Mouse (Mus musculus) C2C12 (cell line): ENCODE data around the gene Pkdcc. TPM values are rescaled to one million over a fixed set of nuclear protein-coding genes. Genes with fewer than 3 reads are reported as not detected.

ENCODE experiments used
- H3K27me3 ChIP-seq: one replicate; pipeline ENCODE4 v1.6.1; 2011; ENCODE audit not compliant: control insufficient read depth, insufficient read depth, insufficient read length
- H3K36me3 ChIP-seq: one replicate; pipeline ENCODE4 v1.6.1; 2011; ENCODE audit not compliant: control insufficient read depth, insufficient read depth
- H3K4me3 ChIP-seq: one replicate; pipeline ENCODE4 v1.5.1; 2011; ENCODE audit warnings: mild to moderate bottlenecking, control low read depth; ENCODE audit not compliant: poor library complexity, insufficient read depth, severe bottlenecking
- H3K79me2 ChIP-seq: one replicate; pipeline ENCODE4 v1.6.1; 2011; ENCODE audit not compliant: control insufficient read depth, insufficient read depth
- H3K79me3 ChIP-seq: one replicate; pipeline ENCODE4 v1.6.1; 2011; ENCODE audit warnings: low read depth, control low read depth
- H3ac ChIP-seq: one replicate; pipeline ENCODE3; 2011; ENCODE audit warnings: low read depth; ENCODE audit not compliant: control insufficient read depth, insufficient read length
- CEBPB ChIP-seq: IDR thresholded peaks from one replicate; pipeline ENCODE4 v1.6.1; 2011; ENCODE audit warnings: low read depth, mild to moderate bottlenecking, control low read depth, moderate library complexity
- CTCF ChIP-seq: IDR thresholded peaks from one replicate; pipeline ENCODE4 v1.5.1; 2011; ENCODE audit not compliant: control insufficient read depth, insufficient read depth, insufficient read length
- FOSL1 ChIP-seq: IDR thresholded peaks from one replicate; pipeline ENCODE4 v1.8.0; 2011; ENCODE audit warnings: mild to moderate bottlenecking, low read length; ENCODE audit not compliant: poor library complexity, insufficient read depth, severe bottlenecking
- MAX ChIP-seq: IDR thresholded peaks from one replicate; pipeline ENCODE4 v1.6.1; 2011; ENCODE audit warnings: mild to moderate bottlenecking, control low read depth
- MYOD1 ChIP-seq: IDR thresholded peaks from one replicate; pipeline ENCODE4 v1.6.1; 2011; ENCODE audit warnings: low read depth; ENCODE audit not compliant: control insufficient read depth, insufficient read length
- MYOG ChIP-seq: IDR thresholded peaks from one replicate; pipeline ENCODE4 v1.6.1; 2011; ENCODE audit not compliant: control insufficient read depth, insufficient read length; ENCODE audit errors: extremely low read depth
- USF1 ChIP-seq: IDR thresholded peaks from one replicate; pipeline ENCODE4 v1.6.1; 2011; ENCODE audit warnings: low read depth, mild to moderate bottlenecking, control low read depth, moderate library complexity
- polyA plus RNA-seq: library from polyadenylated mRNA; unstranded; fragments of >200 nt; fragmentation: generic; extraction: Trizol; gene quantifications from one replicate; pipeline ENCODE4 v1.2.1, GENCODE M21; 2012; ENCODE audit warnings: missing spikeins

Pkdcc gene
- polyA plus RNA-seq, 1 experiment, result 4.6 TPM

DNA sequence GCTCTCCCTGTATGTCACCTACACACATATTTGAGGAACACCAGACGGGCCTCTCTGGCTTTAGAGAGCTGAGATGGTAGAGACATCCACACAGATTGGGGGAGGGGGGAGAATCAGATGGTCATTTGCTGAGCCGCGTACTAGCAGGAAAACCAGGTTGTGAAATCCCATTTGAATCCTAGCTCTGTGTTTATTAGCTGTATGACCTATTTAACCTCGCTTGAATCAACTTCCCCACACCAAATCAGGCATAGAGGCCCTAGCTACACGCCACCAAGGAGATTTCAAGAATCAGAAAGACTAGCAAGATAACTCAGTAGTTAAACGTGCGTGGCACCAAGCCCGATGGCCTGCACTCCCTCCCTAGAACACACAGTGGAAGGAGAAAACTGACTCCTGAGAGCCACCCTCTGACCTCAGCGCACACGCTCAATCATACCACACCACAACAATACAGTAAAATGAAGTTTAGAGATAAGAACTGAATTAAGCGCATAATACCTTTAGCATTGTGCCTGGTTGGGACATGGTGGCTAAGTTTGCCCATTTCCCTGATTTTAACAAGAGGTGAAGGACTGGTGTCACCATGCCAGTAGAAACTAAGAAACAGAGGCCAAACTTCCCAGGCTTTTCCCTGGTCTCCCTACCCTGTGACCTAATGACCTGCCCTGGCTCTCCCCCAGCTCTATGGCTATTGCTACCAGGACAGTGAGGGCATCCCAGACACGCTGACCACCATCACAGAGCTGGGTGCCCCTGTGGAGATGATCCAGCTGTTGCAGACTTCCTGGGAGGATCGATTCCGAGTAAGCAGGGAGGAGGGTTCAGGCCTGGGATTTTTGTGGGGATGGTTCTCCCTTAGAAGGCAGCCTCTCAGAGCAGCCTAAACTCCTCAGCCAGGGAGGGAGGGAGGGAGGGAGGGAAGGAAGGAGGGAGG is 4.5 kb downstream of the Pkdcc start:
- Histone ChIP-seq H3K36me3 (no peaks in the 10 kb centered on the region), H3K27me3 (no peaks in the 10 kb centered on the region), H3ac (no peak overlapping the region), H3K79me3 (no peaks in the 10 kb centered on the region), H3K79me2 (no peaks in the 10 kb centered on the region), H3K4me3 (no peak overlapping the region)
- TF ChIP-seq USF1 (no peak), MAX (no peak), MYOG (no peak), FOSL1 (no peak), CTCF (no peak), CEBPB (no peak), MYOD1 (no peak)

DNA sequence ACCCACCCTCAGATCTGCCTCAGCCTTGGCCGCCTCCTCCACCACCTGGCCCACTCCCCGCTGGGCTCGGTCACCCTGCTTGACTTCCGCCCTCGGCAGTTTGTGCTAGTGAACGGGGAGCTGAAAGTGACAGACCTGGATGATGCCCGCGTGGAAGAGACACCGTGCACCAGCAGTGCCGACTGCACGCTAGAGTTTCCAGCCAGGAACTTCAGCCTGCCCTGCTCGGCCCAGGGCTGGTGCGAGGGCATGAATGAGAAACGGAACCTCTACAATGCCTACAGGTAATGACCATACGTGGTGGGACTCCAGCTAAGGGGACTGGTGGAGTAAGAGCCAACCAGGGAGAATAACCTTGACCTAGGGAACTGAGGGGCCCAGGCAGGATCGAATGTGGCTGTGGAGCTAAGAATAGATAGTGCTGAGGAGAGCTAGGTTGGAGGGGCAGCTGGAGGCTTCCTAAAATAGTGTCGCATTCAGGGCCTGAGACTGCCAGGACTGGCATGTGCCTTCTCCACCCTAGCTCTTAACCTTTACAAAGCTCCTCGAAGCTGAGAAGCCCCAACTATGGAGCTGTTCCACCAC is 6.0 kb downstream of the Pkdcc start:
- H3ac ChIP-seq, result no peak overlapping the region
- TF ChIP-seq MYOG, result no peak
- no peak for TF ChIP-seq MYOD1
- no peak for TF ChIP-seq FOSL1
- TF ChIP-seq MAX, result no peak
- H3K4me3 ChIP-seq, result no peak overlapping the region
- H3K27me3 ChIP-seq, result no peaks in the 10 kb centered on the region
- no peaks in the 10 kb centered on the region for H3K36me3 ChIP-seq
- no peaks in the 10 kb centered on the region for H3K79me2 ChIP-seq
- no peaks in the 10 kb centered on the region for H3K79me3 ChIP-seq

DNA sequence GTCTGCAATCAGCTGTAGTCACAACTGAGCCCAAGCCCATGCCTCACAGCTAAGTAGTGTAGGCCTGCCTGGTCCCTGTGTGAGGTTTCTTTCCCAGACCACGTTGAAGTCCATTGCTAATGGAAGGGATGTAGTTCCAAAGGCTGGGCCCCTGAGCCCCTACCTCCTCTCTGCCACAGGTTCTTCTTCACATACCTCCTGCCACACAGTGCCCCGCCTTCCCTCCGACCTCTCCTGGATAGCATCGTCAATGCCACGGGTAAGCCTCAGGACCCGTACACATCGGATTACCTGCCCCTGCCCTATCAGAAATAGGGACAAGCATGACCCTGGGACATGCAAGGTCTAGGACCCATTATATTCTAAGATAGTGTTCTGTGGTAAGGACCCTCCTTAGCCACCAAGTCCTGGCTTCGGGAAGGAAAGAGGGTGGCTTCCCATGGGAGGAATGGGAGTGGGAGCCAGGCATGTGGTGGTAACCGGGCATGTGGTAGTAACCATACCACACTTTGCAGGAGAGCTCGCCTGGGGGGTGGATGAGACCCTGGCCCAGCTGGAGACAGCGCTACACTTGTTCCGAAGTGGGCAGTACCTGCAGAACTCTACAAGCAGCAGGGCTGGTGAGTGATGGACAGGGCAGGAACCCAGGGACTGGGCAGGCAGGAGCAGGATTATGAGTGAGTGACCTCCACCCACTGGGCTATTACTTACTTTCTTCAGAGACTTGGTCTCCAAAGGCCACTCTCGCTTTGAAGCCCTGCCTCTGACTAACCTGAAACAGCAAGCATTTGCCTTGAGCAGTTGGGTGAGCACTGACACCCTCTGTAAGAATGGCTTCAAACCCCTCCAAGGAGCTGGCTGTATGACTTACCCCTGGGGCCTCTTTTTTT is 6.8 kb downstream of the Pkdcc start:
- Histone ChIP-seq H3ac (no peak overlapping the region), H3K4me3 (no peak overlapping the region), H3K79me3 (no peaks in the 10 kb centered on the region), H3K27me3 (no peaks in the 10 kb centered on the region), H3K36me3 (no peaks in the 10 kb centered on the region), H3K79me2 (no peaks in the 10 kb centered on the region)
- no peak for TF ChIP-seq MYOD1
- no peak for TF ChIP-seq CTCF
- TF ChIP-seq CEBPB, result no peak
- no peak for TF ChIP-seq MYOG
- no peak for TF ChIP-seq USF1
- TF ChIP-seq FOSL1, result no peak
- no peak for TF ChIP-seq MAX

- Histone ChIP-seq H3K27me3 (no peaks in the 10 kb centered on the region), H3ac (no peak overlapping the region), H3K79me2 (no peaks in the 10 kb centered on the region), H3K4me3 (no peak overlapping the region), H3K36me3 (no peaks in the 10 kb centered on the region), H3K79me3 (no peaks in the 10 kb centered on the region)
- TF ChIP-seq CTCF (no peak), USF1 (no peak), MYOD1 (no peak), CEBPB (no peak), FOSL1 (no peak), MAX (no peak), MYOG (no peak)
These were observed 7.6 kb downstream of the Pkdcc start for GRCm38 (mm10) chr17:83222705-83223104.

DNA sequence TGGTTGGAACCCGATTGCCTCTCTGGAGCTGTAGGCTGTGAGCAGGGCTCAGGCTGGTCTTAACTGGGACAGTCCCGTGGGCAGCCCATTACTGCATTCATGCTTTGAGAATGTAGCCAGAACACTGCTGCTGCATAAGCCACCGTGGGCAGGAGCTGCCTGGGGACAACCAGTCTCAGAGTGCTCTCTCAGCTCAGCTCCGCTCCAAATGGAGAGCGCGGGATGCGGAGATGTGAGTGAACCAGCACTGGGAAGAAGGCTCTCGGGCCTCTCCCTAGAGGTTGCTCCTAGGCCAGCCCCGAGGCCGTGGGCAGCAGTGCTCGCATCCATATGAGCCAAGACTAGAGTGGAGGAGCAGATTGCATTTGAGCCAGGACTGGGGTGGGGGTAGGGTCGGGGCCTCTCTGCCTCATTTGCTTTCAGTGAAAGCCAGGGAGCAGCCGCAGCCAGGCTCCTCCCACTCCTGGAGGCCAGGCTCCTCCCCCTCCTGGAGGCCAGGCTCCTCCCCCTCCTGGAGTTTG is 9.4 kb downstream of the Pkdcc start:
- H3K4me3 ChIP-seq, result no peak overlapping the region
- no peaks in the 10 kb centered on the region for H3K36me3 ChIP-seq
- TF ChIP-seq MYOD1, result no peak
- no peak for TF ChIP-seq CTCF
- no peak for TF ChIP-seq FOSL1
- no peak for TF ChIP-seq MAX
- TF ChIP-seq MYOG, result no peak
- no peak overlapping the region for H3ac ChIP-seq
- H3K27me3 ChIP-seq, result no peaks in the 10 kb centered on the region
- no peaks in the 10 kb centered on the region for H3K79me2 ChIP-seq
- H3K79me3 ChIP-seq, result no peaks in the 10 kb centered on the region
